Mouse (Mus musculus) midbrain, embryonic 15.5 days (tissue): ENCODE results near the gene Eps15. TPM values are rescaled to one million over a fixed set of nuclear protein-coding genes. Genes with fewer than 3 reads are reported as not detected.
"Not testable (repeated sequence)": the region's sequence is repeated elsewhere in the genome, so short reads cannot be mapped to it uniquely, and the experiment has no call there.

Source experiments
- ATAC-seq: fragments of 200-750 bp; cut with Nextera tagmentation; replicated peaks from 2 replicates; pipeline ENCODE4 v1.8.0; 2017; ENCODE audit warnings: moderate TSS enrichment
- H3K27ac ChIP-seq: fragments of 300-500 bp; sonication (generic); 2 replicates; pipeline ENCODE4 v1.5.1; 2015; ENCODE audit warnings: mild to moderate bottlenecking, inconsistent platforms
- H3K27me3 ChIP-seq: fragments of 300-500 bp; sonication (generic); replicated peaks from 2 replicates; pipeline ENCODE4 v1.6.1; 2015; ENCODE audit warnings: inconsistent platforms
- H3K36me3 ChIP-seq: fragments of 300-500 bp; sonication (generic); replicated peaks from 2 replicates; pipeline ENCODE4 v1.6.1; 2015; ENCODE audit warnings: inconsistent platforms
- H3K4me1 ChIP-seq: fragments of 300-500 bp; sonication (generic); 2 replicates; pipeline ENCODE4 v1.6.1; 2015; ENCODE audit warnings: inconsistent platforms
- H3K4me2 ChIP-seq: fragments of 300-500 bp; sonication (generic); 2 replicates; pipeline ENCODE4 v1.6.1; 2015; ENCODE audit warnings: inconsistent platforms, mild to moderate bottlenecking, moderate library complexity
- H3K4me3 ChIP-seq: fragments of 300-500 bp; sonication (generic); 2 replicates; pipeline ENCODE4 v1.5.1; 2015; ENCODE audit warnings: mild to moderate bottlenecking, inconsistent platforms
- H3K9ac ChIP-seq: fragments of 300-500 bp; sonication (generic); 2 replicates; pipeline ENCODE4 v1.6.1; 2015; ENCODE audit warnings: mild to moderate bottlenecking, inconsistent platforms
- H3K9me3 ChIP-seq: fragments of 300-500 bp; sonication (generic); 2 replicates; pipeline ENCODE4 v1.6.1; 2016; ENCODE audit warnings: inconsistent platforms
- WGBS: fragments of 180-500 bp; shearing (Covaris S2); methylation state at CpG from one replicate; pipeline ENCODE4 v1.1.7; 2015; ENCODE audit warnings: mixed read lengths; 5-methylcytosine and 5-hydroxymethylcytosine counted together
- polyA plus RNA-seq: library from polyadenylated mRNA; unstranded; fragments of >200 nt; fragmentation: Nextera tagmentation; extraction: Ambion mirVana; gene quantifications from 2 replicates; pipeline ENCODE4 v1.2.1, GENCODE M21; 2015

The Eps15 gene
- polyA plus RNA-seq, 1 experiment from 2014 or later: 61.0 TPM

- no peak overlapping the region for H3K4me3 ChIP-seq
- no peak for ATAC-seq
- no peaks in the 10 kb centered on the region for H3K27me3 ChIP-seq
- 63% methylated on average over 2 of the region's 2 CpGs for WGBS
- H3K27ac ChIP-seq: no peak overlapping the region
- H3K36me3 ChIP-seq: peaks cover 15% of the 10 kb centered on the region; the same call in 1 of the 2 replicates
- no peak overlapping the region for H3K9ac ChIP-seq
- H3K4me2 ChIP-seq: no peak overlapping the region
- H3K9me3 ChIP-seq: no peaks in the 10 kb centered on the region
- no peaks in the 10 kb centered on the region for H3K4me1 ChIP-seq
Measured at GRCm38 (mm10) chr4:109382457-109382856, 102.4 kb downstream of the Eps15 start.

- WGBS: 21% methylated on average over 4 of the region's 4 CpGs
- 0 out of 2 replicates have a peak, but pooled peaks cover 5% of the 10 kb centered on the region for H3K36me3 ChIP-seq
- H3K4me2 ChIP-seq: no peak overlapping the region
- no peaks in the 10 kb centered on the region for H3K9me3 ChIP-seq
- H3K9ac ChIP-seq: no peak overlapping the region
- peak; percentile 70 for ATAC-seq
- H3K4me1 ChIP-seq: no peaks in the 10 kb centered on the region
- H3K27ac ChIP-seq: no peak overlapping the region
- no peaks in the 10 kb centered on the region for H3K27me3 ChIP-seq
- no peak overlapping the region for H3K4me3 ChIP-seq
Measured at GRCm38 (mm10) chr4:109385599-109385998, 105.5 kb downstream of the Eps15 start.

DNA sequence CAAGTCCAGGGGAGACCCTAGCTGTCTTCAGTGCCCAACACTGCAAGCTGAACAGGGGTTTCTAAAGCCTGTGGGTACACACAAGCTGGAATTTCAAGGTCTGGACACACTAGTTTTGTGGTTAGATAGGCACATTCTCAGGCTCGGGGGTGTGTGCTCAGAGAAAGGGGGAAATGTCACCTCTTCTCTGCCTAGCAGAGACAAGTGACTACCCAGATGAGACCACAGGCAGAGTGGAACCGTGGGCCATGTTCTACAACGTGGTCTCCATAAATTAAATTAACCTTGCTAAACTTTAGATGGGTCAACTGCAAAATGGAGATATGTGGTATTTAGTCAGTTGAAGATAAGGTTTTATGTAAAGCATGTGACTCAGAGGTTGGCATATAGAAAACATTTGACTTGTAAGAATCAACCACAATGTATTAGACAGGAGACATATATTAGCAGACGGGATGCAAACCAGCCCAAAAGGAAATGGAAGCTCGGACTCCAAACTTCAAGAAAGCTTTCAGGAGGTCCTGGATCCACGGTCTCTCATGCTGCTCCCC is 113.2 kb downstream of the Eps15 start:
- H3K4me1 ChIP-seq: peaks cover 6% of the 10 kb centered on the region; the same call in 1 of the 2 replicates
- H3K9ac ChIP-seq: no peak overlapping the region
- ATAC-seq: no peak
- no peaks in the 10 kb centered on the region for H3K27me3 ChIP-seq
- WGBS: 78% methylated on average over 6 of the region's 6 CpGs
- 0 out of 2 replicates have a peak, but pooled peaks cover 5% of the 10 kb centered on the region for H3K36me3 ChIP-seq
- H3K27ac ChIP-seq: no peak overlapping the region
- H3K9me3 ChIP-seq: no peaks in the 10 kb centered on the region
- no peak overlapping the region for H3K4me3 ChIP-seq
- H3K4me2 ChIP-seq: no peak overlapping the region

- no peak overlapping the region for H3K27ac ChIP-seq
- 0 out of 2 replicates have a peak, but pooled peaks cover 5% of the 10 kb centered on the region for H3K36me3 ChIP-seq
- peak overlapping the region; percentile 45 for H3K4me2 ChIP-seq
- peak overlapping the region; percentile 20 for H3K4me3 ChIP-seq
- H3K27me3 ChIP-seq: no peaks in the 10 kb centered on the region
- 16% methylated on average over 13 of the region's 13 CpGs for WGBS
- peak; percentile 77 for ATAC-seq
- H3K4me1 ChIP-seq: peaks cover 6% of the 10 kb centered on the region; the same call in 1 of the 2 replicates
- peak overlapping the region; percentile 20; the same call in 1 of the 2 replicates for H3K9ac ChIP-seq
- H3K9me3 ChIP-seq: no peaks in the 10 kb centered on the region
Measured at GRCm38 (mm10) chr4:109393902-109394301, 113.8 kb downstream of the Eps15 start.

DNA sequence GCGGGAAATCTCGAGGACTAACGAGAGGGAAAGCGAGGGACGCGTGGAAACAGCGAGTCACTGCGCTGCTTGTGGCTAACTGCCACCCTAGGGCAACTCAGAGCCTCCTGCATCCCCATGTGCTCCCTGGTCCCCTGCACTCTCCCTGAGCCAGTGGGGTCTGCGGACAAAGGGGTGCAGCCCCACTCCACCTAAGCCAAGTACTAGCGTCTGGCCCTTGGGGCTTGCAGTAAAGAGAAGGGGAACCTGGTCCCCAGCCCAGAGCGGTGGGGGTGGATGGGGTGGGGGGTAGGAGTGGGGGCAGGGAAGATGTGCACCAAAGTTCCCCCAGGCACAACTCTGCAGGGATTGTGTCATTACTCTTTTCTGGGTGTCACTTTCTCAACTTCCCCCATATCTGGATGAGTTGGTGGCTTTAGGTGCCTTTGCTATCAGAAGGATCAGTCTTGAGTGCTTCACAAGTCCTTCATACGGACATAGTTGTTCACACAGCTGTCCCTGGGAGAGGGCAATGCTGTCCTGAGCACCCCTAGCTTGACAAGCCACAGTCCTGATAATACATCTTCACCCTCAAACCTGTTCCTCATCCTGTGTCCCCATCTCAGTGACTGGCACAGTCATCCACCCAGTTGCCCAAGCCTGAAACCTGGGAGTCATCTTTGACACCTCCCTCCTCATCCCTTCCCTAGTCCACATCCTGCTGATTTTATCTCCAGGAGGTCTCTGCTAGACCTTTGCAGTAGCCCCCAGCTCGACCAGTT is 114.4 kb downstream of the Eps15 start:
- H3K4me1 ChIP-seq: peaks cover 6% of the 10 kb centered on the region; the same call in 1 of the 2 replicates
- no peaks in the 10 kb centered on the region for H3K27me3 ChIP-seq
- H3K36me3 ChIP-seq: 0 out of 2 replicates have a peak, but pooled peaks cover 2% of the 10 kb centered on the region
- peak; percentile 55 for ATAC-seq
- no peaks in the 10 kb centered on the region for H3K9me3 ChIP-seq
- WGBS: 40% methylated on average over 13 of the region's 13 CpGs
- no peak overlapping the region for H3K27ac ChIP-seq
- peak overlapping the region; percentile 20 for H3K4me3 ChIP-seq
- H3K9ac ChIP-seq: peak overlapping the region; percentile 20; the same call in 1 of the 2 replicates
- peak overlapping the region; percentile 45 for H3K4me2 ChIP-seq

- Histone ChIP-seq H3K27me3 (no peaks in the 10 kb centered on the region), H3K4me2 (no peak overlapping the region), H3K27ac (no peak overlapping the region), H3K9me3 (no peaks in the 10 kb centered on the region), H3K36me3 (no peaks in the 10 kb centered on the region), H3K4me3 (no peak overlapping the region), H3K9ac (no peak overlapping the region), H3K4me1 (no peaks in the 10 kb centered on the region)
- ATAC-seq: no peak
- 77% methylated on average over 10 of the region's 10 CpGs for WGBS
Measured at GRCm38 (mm10) chr4:109400366-109400980, 120.4 kb downstream of the Eps15 start.

DNA sequence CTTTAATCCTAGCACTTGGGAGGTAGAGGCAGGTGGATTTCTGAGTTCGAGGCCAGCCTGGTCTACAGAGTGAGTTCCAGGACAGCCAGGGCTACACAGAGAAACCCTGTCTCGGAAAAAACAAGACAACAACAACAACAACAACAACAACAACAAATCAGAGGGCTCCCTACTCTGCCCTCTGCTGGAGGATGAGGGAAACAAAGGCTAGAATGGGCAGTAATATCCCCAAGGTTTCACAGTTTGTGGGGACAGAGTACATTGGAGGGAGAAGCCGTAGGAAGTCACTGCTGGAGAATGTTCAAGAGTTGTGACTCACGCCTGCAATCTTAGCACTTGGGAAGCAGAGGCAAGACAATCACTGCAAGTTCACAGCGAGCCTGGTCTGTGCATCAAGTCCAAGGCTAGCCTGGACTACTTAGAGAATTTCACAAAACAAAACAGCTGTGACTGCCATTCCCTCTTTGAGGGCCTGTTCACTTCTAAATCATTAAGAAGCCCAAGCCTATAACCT is 121.2 kb downstream of the Eps15 start:
- H3K4me3 ChIP-seq: no peak overlapping the region
- H3K9me3 ChIP-seq: no peaks in the 10 kb centered on the region
- no peak for ATAC-seq
- no peaks in the 10 kb centered on the region for H3K27me3 ChIP-seq
- H3K4me1 ChIP-seq: peaks cover 6% of the 10 kb centered on the region
- H3K36me3 ChIP-seq: no peaks in the 10 kb centered on the region
- 81% methylated on average over 5 of the region's 5 CpGs for WGBS
- no peak overlapping the region for H3K9ac ChIP-seq
- no peak overlapping the region for H3K4me2 ChIP-seq
- no peak overlapping the region for H3K27ac ChIP-seq

GRCm38 (mm10) chr4:109404908-109405307 is 124.8 kb downstream of the Eps15 start:
- H3K36me3 ChIP-seq, H3K9me3 ChIP-seq, H3K4me3 ChIP-seq, H3K27ac ChIP-seq, ATAC-seq, H3K4me2 ChIP-seq, H3K9ac ChIP-seq, H3K4me1 ChIP-seq, H3K27me3 ChIP-seq: not testable (repeated sequence)
- WGBS: 91% methylated on average over 3 of the region's 3 CpGs

DNA sequence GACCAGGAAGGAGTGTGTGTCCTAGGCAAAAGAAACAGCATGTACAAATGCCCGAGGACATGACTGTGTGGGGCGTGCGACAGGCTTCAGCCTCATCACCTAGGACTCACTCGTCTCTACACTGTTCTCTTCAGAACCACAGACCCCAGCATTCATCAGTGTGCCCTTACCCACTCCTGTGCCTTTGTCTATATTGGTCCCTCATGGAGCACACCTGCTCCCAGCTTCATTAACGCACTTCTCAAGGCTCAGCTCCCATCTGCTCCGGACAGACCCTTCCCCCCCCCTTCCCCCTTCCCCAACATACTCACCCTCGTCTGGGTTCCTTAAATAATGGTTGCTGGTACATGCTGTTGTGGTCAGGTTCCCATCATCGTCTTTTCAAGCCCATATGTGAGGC is 125.3 kb downstream of the Eps15 start:
- no peaks in the 10 kb centered on the region for H3K27me3 ChIP-seq
- ATAC-seq: no peak

DNA sequence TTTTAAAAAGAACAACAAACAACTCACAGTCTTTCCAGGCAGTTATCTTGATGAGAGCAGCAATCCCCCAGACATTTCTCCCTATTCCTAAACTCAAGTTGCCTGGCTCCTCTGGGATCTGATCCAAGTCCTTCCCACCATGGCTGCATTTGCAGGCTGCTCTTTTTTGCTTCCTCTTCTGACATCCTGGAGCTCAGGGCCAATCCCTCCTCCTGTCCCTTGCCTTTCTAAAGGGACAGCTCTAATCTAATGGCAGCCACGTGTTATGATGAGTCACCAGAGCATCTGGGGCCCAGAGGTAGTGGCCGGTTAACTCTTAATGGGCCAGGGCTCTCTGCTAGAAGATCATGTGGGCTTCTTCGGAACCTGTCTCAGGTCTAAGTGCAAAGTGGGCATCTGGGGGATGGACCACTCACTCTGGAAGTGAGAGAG is 126.0 kb downstream of the Eps15 start:
- Histone ChIP-seq H3K36me3 (no peaks in the 10 kb centered on the region), H3K9me3 (no peaks in the 10 kb centered on the region), H3K9ac (peak overlapping the region; percentile 65), H3K27ac (no peak overlapping the region), H3K4me1 (peaks cover 9% of the 10 kb centered on the region), H3K4me3 (peak overlapping the region; percentile 75), H3K27me3 (no peaks in the 10 kb centered on the region), H3K4me2 (peak overlapping the region; percentile 90)
- WGBS: 10% methylated on average over 3 of the region's 3 CpGs
- peak; percentile 55 for ATAC-seq

More for the DNA sequence above, 125.3 kb downstream of the Eps15 start:
- no peak overlapping the region for H3K27ac ChIP-seq
- H3K4me2 ChIP-seq: no peak overlapping the region
- no peak overlapping the region for H3K4me3 ChIP-seq
- WGBS: 50% methylated on average over 8 of the region's 8 CpGs
- H3K4me1 ChIP-seq: peaks cover 9% of the 10 kb centered on the region
- no peak overlapping the region for H3K9ac ChIP-seq
- no peaks in the 10 kb centered on the region for H3K9me3 ChIP-seq
- no peaks in the 10 kb centered on the region for H3K36me3 ChIP-seq

GRCm38 (mm10) chr4:109406486-109407175 is 126.6 kb downstream of the Eps15 start, which contains the start of gene Ttc39a:
Gene Ttc39a (plus strand): TSS chr4:109406623.
- Histone ChIP-seq H3K4me3 (peak within 1 kb of the TSS; percentile 75), H3K4me1 (peaks cover 9% of the 10 kb centered on the region), H3K27me3 (no peaks in the 10 kb centered on the region), H3K9me3 (no peaks in the 10 kb centered on the region), H3K4me2 (peak within 1 kb of the TSS; percentile 90), H3K36me3 (no peaks in the 10 kb centered on the region), H3K9ac (peak within 1 kb of the TSS; percentile 65), H3K27ac (no peak within 1 kb of the TSS)
- ATAC-seq: peak; percentile 84
- WGBS: under 1% methylated on average over 56 of the region's 56 CpGs

- 3% methylated on average over 24 of the region's 24 CpGs for WGBS
- H3K27ac ChIP-seq: no peak overlapping the region
- peak; percentile 58 for ATAC-seq
- peaks cover 9% of the 10 kb centered on the region for H3K4me1 ChIP-seq
- H3K4me2 ChIP-seq: peak overlapping the region; percentile 90
- no peaks in the 10 kb centered on the region for H3K36me3 ChIP-seq
- peak overlapping the region; percentile 65 for H3K9ac ChIP-seq
- H3K9me3 ChIP-seq: no peaks in the 10 kb centered on the region
- H3K4me3 ChIP-seq: peak overlapping the region; percentile 75
- no peaks in the 10 kb centered on the region for H3K27me3 ChIP-seq
Measured at GRCm38 (mm10) chr4:109407176-109407520, 127.1 kb downstream of the Eps15 start.
